Mouse (Mus musculus): ENCODE data around the gene Pkn3. TPM values are rescaled to one million over a fixed set of nuclear protein-coding genes. Genes with fewer than 3 reads are reported as not detected.
A peak's percentile ranks its signal among the peaks of the same experiment; 100 is the strongest.
"Not testable (repeated sequence)": the region's sequence is repeated elsewhere in the genome, so short reads cannot be mapped to it uniquely, and the experiment has no call there.

The Pkn3 gene
- polyA plus RNA-seq, 1 experiment from 2014 or later, result 1.9 TPM

- no peaks in the 10 kb centered on the region for H3K27me3 ChIP-seq (ENCODE audit: control insufficient read depth, insufficient read depth, low read length)
- no peaks in the 10 kb centered on the region for H3K9me3 ChIP-seq (ENCODE audit: control insufficient read depth, low read length)
- peak within 1 kb of the TSS; percentile 75 for H3K4me3 ChIP-seq (replicated peaks; ENCODE audit: low read depth, low read length)
- H3K4me1 ChIP-seq (ENCODE audit: control insufficient read depth, insufficient read depth, low read length), result peaks cover 14% of the 10 kb centered on the region
- peak within 1 kb of the TSS; percentile 70 for H3K9ac ChIP-seq (replicated peaks; ENCODE audit: low read length)
- DNase-seq, result peak; percentile 97
- under 1% methylated on average over 46 of the region's 46 CpGs for whole genome bisulfite sequencing
- peaks cover 23% of the 10 kb centered on the region for H3K36me3 ChIP-seq (ENCODE audit: control insufficient read depth, insufficient read depth, low read length)
- H3K4me2 ChIP-seq (ENCODE audit: low read length), result peak within 1 kb of the TSS; percentile 68
- H3K27ac ChIP-seq (replicated peaks; ENCODE audit: low read depth, low read length), result peak within 1 kb of the TSS; percentile 66
- ATAC-seq (ENCODE audit: low FRiP score, low TSS enrichment), result peak; percentile 93
Measured at GRCm38 (mm10) chr2:30133613-30134377, 56.3 kb downstream of the Pkn3 start, which contains the start of gene Tbc1d13. TSS of gene Tbc1d13 (plus strand) at chr2:30133746.

DNA sequence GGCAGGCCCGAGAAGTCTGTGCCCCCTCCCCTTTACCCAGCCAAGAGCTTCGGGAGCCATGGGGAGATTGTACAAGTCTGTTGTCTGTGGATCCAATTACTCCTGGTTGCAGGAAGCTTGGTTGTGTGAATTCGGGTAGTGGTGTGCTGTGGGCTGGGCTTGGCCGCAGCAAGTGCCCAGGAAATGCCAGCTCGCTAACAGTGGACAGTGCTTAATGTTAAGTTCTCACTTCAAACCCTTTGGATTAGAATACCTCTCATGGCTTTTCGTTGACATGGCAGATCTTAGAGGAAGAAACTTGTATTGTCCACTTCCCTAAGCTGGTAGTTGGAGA, 56.9 kb downstream of the Pkn3 start:
- Histone ChIP-seq H3K27me3 (ENCODE audit: control insufficient read depth, insufficient read depth, low read length) (no peaks in the 10 kb centered on the region), H3K4me3 (replicated peaks; ENCODE audit: low read depth, low read length) (peak overlapping the region; percentile 75), H3K9ac (replicated peaks; ENCODE audit: low read length) (peak overlapping the region; percentile 70), H3K4me1 (ENCODE audit: control insufficient read depth, insufficient read depth, low read length) (peaks cover 14% of the 10 kb centered on the region), H3K9me3 (ENCODE audit: control insufficient read depth, low read length) (no peaks in the 10 kb centered on the region), H3K27ac (replicated peaks; ENCODE audit: low read depth, low read length) (peak overlapping the region; percentile 66; the same call in 1 of the 2 replicates), H3K4me2 (ENCODE audit: low read length) (peak overlapping the region; percentile 68), H3K36me3 (ENCODE audit: control insufficient read depth, insufficient read depth, low read length) (peaks cover 26% of the 10 kb centered on the region)
- no peak for DNase-seq
- 29% methylated on average over 6 of the region's 6 CpGs for WGBS
- ATAC-seq (ENCODE audit: low FRiP score, low TSS enrichment), result no peak

DNA sequence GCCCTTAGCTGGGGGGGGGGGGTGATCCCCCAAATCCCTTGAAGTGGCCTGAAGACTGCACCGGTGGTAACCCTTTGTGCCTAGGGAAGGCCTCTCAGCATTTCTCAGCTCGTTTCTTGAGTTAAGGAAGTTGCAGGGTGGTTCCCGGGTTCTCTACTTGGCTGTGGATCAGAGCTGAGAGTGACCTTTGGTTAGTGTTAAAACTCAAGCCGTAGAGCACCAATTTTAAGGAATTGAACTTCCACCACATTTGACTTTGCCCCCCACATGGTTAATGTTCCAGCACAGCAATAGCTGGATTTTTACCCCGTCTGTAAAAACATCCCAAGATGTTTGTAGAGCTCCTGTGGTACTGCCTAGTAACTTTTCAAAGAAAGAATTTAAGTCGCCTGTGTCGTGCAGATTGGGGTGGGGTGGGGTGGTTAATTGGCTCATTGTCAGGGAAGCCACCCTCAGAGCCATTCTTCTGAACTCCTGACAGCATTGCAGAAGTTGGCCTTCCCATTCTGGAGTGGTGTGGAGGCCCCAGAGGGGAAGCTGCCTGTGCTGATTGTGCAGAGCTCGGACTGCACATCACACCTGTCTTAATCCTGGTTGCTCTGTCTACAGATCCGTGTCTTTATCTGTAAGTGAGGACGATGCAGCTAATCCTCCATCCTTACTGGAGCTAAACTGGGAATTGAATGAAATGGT, 57.6 kb downstream of the Pkn3 start:
- DNase-seq (no peak), ATAC-seq (ENCODE audit: low FRiP score, low TSS enrichment) (no peak)
- H3K27ac ChIP-seq (replicated peaks; ENCODE audit: low read depth, low read length), result no peak overlapping the region
- peak overlapping the region; percentile 75 for H3K4me3 ChIP-seq (replicated peaks; ENCODE audit: low read depth, low read length)
- H3K4me2 ChIP-seq (ENCODE audit: low read length), result peak overlapping the region; percentile 68
- no peaks in the 10 kb centered on the region for H3K9me3 ChIP-seq (ENCODE audit: control insufficient read depth, low read length)
- peaks cover 14% of the 10 kb centered on the region for H3K4me1 ChIP-seq (ENCODE audit: control insufficient read depth, insufficient read depth, low read length)
- WGBS, result 57% methylated on average over 10 of the region's 10 CpGs
- peak overlapping the region; percentile 70; the same call in 1 of the 2 replicates for H3K9ac ChIP-seq (replicated peaks; ENCODE audit: low read length)
- no peaks in the 10 kb centered on the region for H3K27me3 ChIP-seq (ENCODE audit: control insufficient read depth, insufficient read depth, low read length)
- peaks cover 28% of the 10 kb centered on the region for H3K36me3 ChIP-seq (ENCODE audit: control insufficient read depth, insufficient read depth, low read length)

DNA sequence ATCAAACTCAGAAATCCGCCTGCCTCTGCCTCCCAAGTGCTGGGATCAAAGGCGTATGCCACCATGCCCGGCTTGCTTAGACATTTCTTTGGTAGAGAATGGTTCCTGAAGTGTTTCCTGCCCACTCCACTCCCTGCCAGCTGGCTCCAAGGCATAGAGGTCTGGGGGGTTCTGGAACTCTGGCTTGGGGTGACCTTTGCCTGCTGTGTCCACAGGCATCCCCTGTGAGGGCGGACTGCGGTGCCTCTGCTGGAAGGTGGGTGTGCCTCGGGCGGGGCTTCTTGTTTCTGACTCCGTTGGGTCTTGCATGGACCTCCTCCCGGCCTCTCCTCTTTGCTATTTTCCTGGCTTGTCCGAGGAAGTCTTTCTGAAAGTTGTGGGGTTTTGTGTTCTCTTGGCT, 59.0 kb downstream of the Pkn3 start:
- H3K4me2 ChIP-seq (ENCODE audit: low read length), result no peak overlapping the region
- no peaks in the 10 kb centered on the region for H3K9me3 ChIP-seq (ENCODE audit: control insufficient read depth, low read length)
- DNase-seq (no peak), ATAC-seq (ENCODE audit: low FRiP score, low TSS enrichment) (no peak)
- H3K9ac ChIP-seq (replicated peaks; ENCODE audit: low read length), result no peak overlapping the region
- H3K27ac ChIP-seq (replicated peaks; ENCODE audit: low read depth, low read length), result no peak overlapping the region
- H3K36me3 ChIP-seq (ENCODE audit: control insufficient read depth, insufficient read depth, low read length), result peaks cover 42% of the 10 kb centered on the region
- H3K27me3 ChIP-seq (ENCODE audit: control insufficient read depth, insufficient read depth, low read length), result no peaks in the 10 kb centered on the region
- H3K4me3 ChIP-seq (replicated peaks; ENCODE audit: low read depth, low read length), result no peak overlapping the region
- peaks cover 14% of the 10 kb centered on the region for H3K4me1 ChIP-seq (ENCODE audit: control insufficient read depth, insufficient read depth, low read length)
- WGBS, result 95% methylated on average over 10 of the region's 10 CpGs

DNA sequence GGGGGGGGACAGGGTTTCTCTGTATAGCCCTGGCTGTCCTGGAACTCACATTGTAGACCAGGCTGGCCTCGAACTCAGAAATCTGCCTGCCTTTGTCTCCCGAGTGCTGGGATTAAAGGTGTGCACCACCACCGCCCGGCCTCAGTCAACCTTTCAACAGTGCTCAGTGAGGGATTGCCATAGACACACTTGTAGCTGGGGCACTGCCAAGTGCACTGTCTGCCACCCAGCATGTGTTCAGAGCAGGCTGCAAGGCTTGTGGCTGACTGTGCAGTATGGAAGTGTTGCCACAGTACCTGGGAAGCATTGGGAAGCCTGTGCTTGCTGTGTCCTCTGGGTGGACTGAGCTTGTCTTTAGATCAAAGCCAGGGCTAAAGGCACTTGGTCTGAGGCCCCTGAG, 62.5 kb downstream of the Pkn3 start:
- not testable (repeated sequence) for H3K4me1 ChIP-seq (ENCODE audit: control insufficient read depth, insufficient read depth, low read length); DNase-seq; H3K9me3 ChIP-seq (ENCODE audit: control insufficient read depth, low read length); H3K27ac ChIP-seq (replicated peaks; ENCODE audit: low read depth, low read length); H3K4me3 ChIP-seq (replicated peaks; ENCODE audit: low read depth, low read length); H3K27me3 ChIP-seq (ENCODE audit: control insufficient read depth, insufficient read depth, low read length); H3K4me2 ChIP-seq (ENCODE audit: low read length); ATAC-seq (ENCODE audit: low FRiP score, low TSS enrichment); H3K9ac ChIP-seq (replicated peaks; ENCODE audit: low read length)
- peaks cover 78% of the 10 kb centered on the region for H3K36me3 ChIP-seq (ENCODE audit: control insufficient read depth, insufficient read depth, low read length)
- 92% methylated on average over 4 of the region's 4 CpGs for WGBS

Other genes with a start within 250 kb of the Pkn3 start
- gene Cercam, start 208.5 kb upstream of the Pkn3 start, polyA plus RNA-seq (2014; fragmentation: Nextera tagmentation; extraction: Ambion mirVana), result 10.9 and 13.2 TPM in 2 replicates
- gene Odf2, start 188.5 kb upstream of the Pkn3 start, polyA plus RNA-seq (2014; fragmentation: Nextera tagmentation; extraction: Ambion mirVana), result 47.1 and 60.3 TPM in 2 replicates
- 53.5 and 61.5 TPM in 2 replicates for gene Gle1, start 142.3 kb upstream of the Pkn3 start, polyA plus RNA-seq (2014; fragmentation: Nextera tagmentation; extraction: Ambion mirVana)
- gene Sptan1, start 112.1 kb upstream of the Pkn3 start, polyA plus RNA-seq (2014; fragmentation: Nextera tagmentation; extraction: Ambion mirVana), result 312 and 331 TPM in 2 replicates
- 62.9 and 80.2 TPM in 2 replicates for gene Wdr34, start 28.8 kb upstream of the Pkn3 start, polyA plus RNA-seq (2014; fragmentation: Nextera tagmentation; extraction: Ambion mirVana)
- gene Set, start 20.3 kb upstream of the Pkn3 start, polyA plus RNA-seq (2014; fragmentation: Nextera tagmentation; extraction: Ambion mirVana), result 376 and 427 TPM in 2 replicates
- gene Zdhhc12, start 16.0 kb downstream of the Pkn3 start, polyA plus RNA-seq (2014; fragmentation: Nextera tagmentation; extraction: Ambion mirVana), result 17.6 and 18.7 TPM in 2 replicates
- 15.1 and 15.6 TPM in 2 replicates for gene Zer1, start 46.9 kb downstream of the Pkn3 start, polyA plus RNA-seq (2014; fragmentation: Nextera tagmentation; extraction: Ambion mirVana)
- 17.7 and 20.4 TPM in 2 replicates for gene Tbc1d13, start 56.1 kb downstream of the Pkn3 start, polyA plus RNA-seq (2014; fragmentation: Nextera tagmentation; extraction: Ambion mirVana)
- 23.2 and 28.1 TPM in 2 replicates for gene Endog, start 93.8 kb downstream of the Pkn3 start, polyA plus RNA-seq (2014; fragmentation: Nextera tagmentation; extraction: Ambion mirVana)
- gene Spout1, start 100.8 kb downstream of the Pkn3 start, polyA plus RNA-seq (2014; fragmentation: Nextera tagmentation; extraction: Ambion mirVana), result 52.8 and 54.8 TPM in 2 replicates
- 15.3 and 17.1 TPM in 2 replicates for gene Kyat1, start 128.2 kb downstream of the Pkn3 start, polyA plus RNA-seq (2014; fragmentation: Nextera tagmentation; extraction: Ambion mirVana)
- 66.0 and 70.9 TPM in 2 replicates for gene Lrrc8a, start 160.0 kb downstream of the Pkn3 start, polyA plus RNA-seq (2014; fragmentation: Nextera tagmentation; extraction: Ambion mirVana)
- 0.25 TPM in 1 of 2 replicates, not detected in the other for gene Gm28035, start 162.9 kb downstream of the Pkn3 start, polyA plus RNA-seq (2014; fragmentation: Nextera tagmentation; extraction: Ambion mirVana)
- gene Phyhd1, start 188.5 kb downstream of the Pkn3 start, polyA plus RNA-seq (2014; fragmentation: Nextera tagmentation; extraction: Ambion mirVana), result 4.9 and 6.0 TPM in 2 replicates
- not detected in 2 replicates for gene Gm28038, start 203.4 kb downstream of the Pkn3 start, polyA plus RNA-seq (2014; fragmentation: Nextera tagmentation; extraction: Ambion mirVana)
- gene Dolk, start 208.7 kb downstream of the Pkn3 start, polyA plus RNA-seq (2014; fragmentation: Nextera tagmentation; extraction: Ambion mirVana), result 32.2 and 32.7 TPM in 2 replicates
- gene Nup188, start 208.7 kb downstream of the Pkn3 start, polyA plus RNA-seq (2014; fragmentation: Nextera tagmentation; extraction: Ambion mirVana), result 20.5 and 26.0 TPM in 2 replicates